In the genomic region with DNA sequence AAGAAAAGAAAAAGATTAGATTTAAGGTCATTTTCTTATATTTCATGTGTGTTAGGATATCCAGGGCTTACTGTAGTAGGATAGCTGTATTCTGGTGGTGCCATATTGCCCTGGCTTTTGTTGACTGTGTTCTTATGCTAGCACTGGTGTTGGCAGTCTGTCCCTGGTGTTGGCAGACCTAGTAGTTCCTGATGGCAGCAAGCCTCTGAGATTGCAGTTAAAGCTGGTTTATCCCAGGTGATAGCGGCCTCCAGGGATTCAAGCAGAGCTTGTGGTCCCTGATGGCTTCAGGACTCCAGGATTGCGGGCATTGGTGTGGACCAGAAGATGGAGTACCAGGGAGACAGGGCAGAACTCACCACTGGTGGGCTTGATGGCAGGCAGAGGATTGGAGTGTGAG, we compare ENCODE assay signal across 25 mouse cellular contexts. TPM values are rescaled to one million over a fixed set of nuclear protein-coding genes. Genes with fewer than 3 reads are reported as not detected.
DNase-seq lines count a peak whose midpoint lies in the region; ATAC-seq and TF ChIP-seq lines count a peak whose summit lies in the region.
"Had no signal": no experiment of that assay in that cellular context is flagged by ENCODE, and none has a peak within 500 bp of the region (broad histone marks: within the 10 kb centered on the region; RNA-seq: fewer than 3 reads in every experiment).

No protein-coding gene starts in this region.

- H3K9me3 ChIP-seq in heart, embryonic 10.5 days: no peaks in the 10 kb centered on the region
- H3K9me3 ChIP-seq in liver, embryonic 12.5 days (replicated peaks): no peaks in the 10 kb centered on the region
- H3K9me3 ChIP-seq: embryonic facial prominence, embryonic 10.5 days; embryonic facial prominence, embryonic 12.5 days; forebrain, embryonic 13.5 days; forebrain, embryonic 15.5 days; G1E had no signal

- no peak overlapping the region for H3K9ac ChIP-seq in liver, adult 2 months (ENCODE audit: low read depth, low read length)
- H3K9ac ChIP-seq in liver, embryonic 12.5 days: no peak overlapping the region
- H3K9ac ChIP-seq: embryonic facial prominence, embryonic 12.5 days; forebrain, embryonic 13.5 days; forebrain, embryonic 15.5 days; forebrain, postnatal 0 days had no signal

- no peak overlapping the region for H3K27ac ChIP-seq in heart, embryonic 10.5 days
- H3K27ac ChIP-seq in liver, adult 2 months (replicated peaks; ENCODE audit: insufficient read depth, low read depth, low read length): no peak overlapping the region
- no peak overlapping the region for H3K27ac ChIP-seq in liver, embryonic 12.5 days
- H3K27ac ChIP-seq: embryonic facial prominence, embryonic 10.5 days; embryonic facial prominence, embryonic 12.5 days; forebrain, embryonic 13.5 days; forebrain, embryonic 15.5 days had no signal

- 84% methylated on average over 2 of the region's 2 CpGs for WGBS in heart, embryonic 10.5 days
- WGBS in liver, adult 2 months: 67% methylated on average over 2 of the region's 2 CpGs
- WGBS in liver, embryonic 12.5 days (ENCODE audit: insufficient replicate concordance): 76% methylated on average over 2 of the region's 2 CpGs

- H3K79me2 ChIP-seq in liver, adult 2 months (ENCODE audit: control insufficient read depth, insufficient read depth, low read length): no peaks in the 10 kb centered on the region

- TF ChIP-seq CTCF in liver, adult 2 months (IDR thresholded peaks at IDR 0.05; ENCODE audit: low read depth, low read length): no peak

- intact Hi-C loops in heart, postnatal 25 days (cut with DNase I): no loop called here

- no peak overlapping the region for H3K4me3 ChIP-seq in heart, embryonic 10.5 days
- H3K4me3 ChIP-seq in liver, adult 2 months (ENCODE audit: insufficient read depth, low read depth, low read length): no peak overlapping the region
- no peak overlapping the region for H3K4me3 ChIP-seq in liver, embryonic 12.5 days
- H3K4me3 ChIP-seq: embryonic facial prominence, embryonic 10.5 days; embryonic facial prominence, embryonic 12.5 days; forebrain, embryonic 13.5 days; forebrain, embryonic 15.5 days had no signal

- TF ChIP-seq POLR2A in liver, adult 2 months (IDR thresholded peaks at IDR 0.05; ENCODE audit: extremely low read depth, insufficient read depth, low read length): no peak

- H3K27me3 ChIP-seq in heart, embryonic 10.5 days (ENCODE audit: insufficient read depth, poor library complexity, severe bottlenecking): no peaks in the 10 kb centered on the region
- no peaks in the 10 kb centered on the region for H3K27me3 ChIP-seq in liver, adult 2 months (ENCODE audit: control insufficient read depth, insufficient read depth, low read length)
- no peaks in the 10 kb centered on the region for H3K27me3 ChIP-seq in liver, embryonic 12.5 days (replicated peaks)
- H3K27me3 ChIP-seq: CH12.LX; embryonic facial prominence, embryonic 12.5 days; forebrain, embryonic 13.5 days; forebrain, embryonic 15.5 days had no signal

- H3K4me2 ChIP-seq in liver, embryonic 12.5 days: no peak overlapping the region
- H3K4me2 ChIP-seq: embryonic facial prominence, embryonic 12.5 days; forebrain, embryonic 13.5 days; forebrain, embryonic 15.5 days had no signal

- peak; percentile 65 for DNase-seq in adrenal gland, postnatal 10 days
- no peak for DNase-seq in adrenal gland, adult 18-20 months (ENCODE audit: low spot score in 2 of 2)
- peak; percentile 9 for DNase-seq in adrenal gland, postnatal 25 days
- DNase-seq in adrenal gland, postnatal 36 days: no peak
- DNase-seq in heart, embryonic 10.5 days (ENCODE audit: low spot score): peak; percentile 43
- DNase-seq in heart, postnatal 25 days (ENCODE audit: low spot score): no peak
- DNase-seq in liver, adult 2 months (ENCODE audit: extremely low read depth, low read depth, low spot score): peak; percentile 29
- DNase-seq: adrenal gland, adult 2 months; B cell, adult 2 months; cerebellum, adult 11-12 months; cerebellum, adult 2 months; cerebellum, adult 9-10 months; cerebellum, postnatal 10 days; cerebellum, postnatal 25 days; forebrain, postnatal 0 days had no signal

- no peaks in the 10 kb centered on the region for H3K4me1 ChIP-seq in heart, embryonic 10.5 days
- no peaks in the 10 kb centered on the region for H3K4me1 ChIP-seq in liver, adult 2 months (ENCODE audit: control insufficient read depth, insufficient read depth, low read length)
- H3K4me1 ChIP-seq in liver, embryonic 12.5 days: no peaks in the 10 kb centered on the region
- H3K4me1 ChIP-seq: embryonic facial prominence, embryonic 10.5 days; embryonic facial prominence, embryonic 12.5 days; forebrain, embryonic 13.5 days; forebrain, embryonic 15.5 days had no signal

- ATAC-seq in liver, embryonic 12.5 days: no peak
- ATAC-seq: activated CD4-positive, CD25-positive, alpha-beta regulatory T cell, adult 4 months; CD4-positive, CD25-positive, alpha-beta regulatory T cell, adult 4 months; forebrain, embryonic 13.5 days; forebrain, embryonic 15.5 days; forebrain, postnatal 0 days; Patski had no signal

- H3K36me3 ChIP-seq in heart, embryonic 10.5 days: no peaks in the 10 kb centered on the region
- no peaks in the 10 kb centered on the region for H3K36me3 ChIP-seq in liver, adult 2 months (ENCODE audit: control insufficient read depth, insufficient read depth, low read length)
- no peaks in the 10 kb centered on the region for H3K36me3 ChIP-seq in liver, embryonic 12.5 days
- H3K36me3 ChIP-seq: embryonic facial prominence, embryonic 10.5 days; embryonic facial prominence, embryonic 12.5 days; forebrain, embryonic 15.5 days; G1E had no signal

RNA-seq across cellular contexts. Expression of gene Rbx1, which starts 37.4 kb away (rescaled TPM):
- total RNA-seq in adrenal gland, postnatal 10 days (2021): 100 to 1,000 TPM; 132 to 145 TPM
- 100 to 1,000 TPM; 133 to 140 TPM for total RNA-seq in adrenal gland, adult 18-20 months (2021)
- 107 and 141 TPM in 2 replicates for total RNA-seq in adrenal gland, postnatal 25 days (2021)
- 100 to 1,000 TPM; 147 to 151 TPM for total RNA-seq in adrenal gland, postnatal 36 days (2021)
- 461 and 481 TPM in 2 replicates for polyA plus RNA-seq in heart, embryonic 10.5 days (2016; fragmentation: Nextera tagmentation; extraction: Ambion mirVana)
- total RNA-seq in heart, postnatal 25 days (2021): 100 to 1,000 TPM; 116 to 128 TPM
- total RNA-seq in liver, adult 2 months (2014; rRNA removed): 45.5 and 59.3 TPM in 2 replicates
- 52.3 and 55.4 TPM in 2 replicates for polyA plus RNA-seq in liver, adult 2 months (2012; rRNA removed)
- 334 and 384 TPM in 2 replicates for polyA plus RNA-seq in liver, embryonic 12.5 days (2016; fragmentation: Nextera tagmentation; extraction: Ambion mirVana)

Comparison
In these comparisons a context has a peak if more than half of its experiments do, and no peak if none do; other contexts are left out.
1. DNase-seq: peak in adrenal gland, postnatal 10 days (single experiment), adrenal gland, postnatal 25 days (single experiment), heart, embryonic 10.5 days (single experiment) and liver, adult 2 months (single experiment); none in adrenal gland, adult 18-20 months (0 of 2), adrenal gland, postnatal 36 days (0 of 2) and heart, postnatal 25 days (single experiment).